Mouse (Mus musculus) central nervous system, embryonic 14 days (tissue): Measurements from ENCODE around the gene Snx1. TPM values are rescaled to one million over a fixed set of nuclear protein-coding genes. Genes with fewer than 3 reads are reported as not detected.

Source experiments
- polyA plus RNA-seq: library from polyadenylated mRNA; depleted of rRNA; stranded (reverse); fragments of >200 nt; gene quantifications from 2 replicates; pipeline ENCODE4 v1.2.3, GENCODE M21; 2012; rRNA removed

The Snx1 gene
- 98.4 and 113 TPM in 2 replicates for polyA plus RNA-seq

DNA sequence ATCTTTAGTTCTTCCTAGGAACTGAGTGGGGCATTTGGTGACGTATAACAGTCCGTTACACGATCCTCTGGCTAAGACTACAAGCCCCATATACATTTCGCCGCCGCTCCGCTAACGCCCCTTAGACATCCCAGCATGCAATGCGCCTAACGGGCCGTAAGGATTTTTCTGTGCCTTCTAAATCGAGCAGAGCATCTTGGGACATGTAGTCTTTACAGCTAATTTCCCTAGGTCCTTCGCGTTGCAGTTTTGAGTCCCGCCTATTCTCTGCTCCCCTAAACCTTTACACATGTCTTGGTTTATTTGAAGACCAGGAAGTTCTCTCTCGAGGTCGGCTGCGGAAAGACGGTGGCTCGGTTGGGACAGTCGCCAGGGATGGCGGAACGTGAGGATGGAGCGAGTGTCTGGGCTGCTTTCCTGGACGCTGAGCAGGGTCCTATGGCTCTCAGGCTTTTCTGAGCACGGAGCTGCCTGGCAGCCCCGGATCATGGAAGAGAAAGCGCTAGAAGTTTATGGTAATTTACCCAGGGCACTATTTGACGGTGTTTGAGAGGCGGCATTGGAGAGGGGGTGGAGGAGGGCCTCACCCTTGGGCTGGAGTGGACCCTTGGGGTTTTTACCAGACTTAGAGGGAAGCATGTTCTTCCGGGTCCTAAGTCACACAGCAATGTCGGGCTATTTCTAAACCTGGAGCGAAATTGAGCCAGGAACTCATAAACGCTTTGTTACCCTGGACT is at the start of gene Snx1, which contains the start of gene Ciao2a:
Gene Snx1, minus strand, starts transcription at position 132 of the 737 bp plus-strand sequence.
Gene Ciao2a, plus strand, starts transcription at position 156 of the 737 bp plus-strand sequence.

GRCm38 (mm10) chr9:66157958-66158830 is 31.8 kb upstream of the Snx1 start, which contains the start of gene Dapk2:
Gene Dapk2 (plus strand): TSS chr9:66158223.

DNA sequence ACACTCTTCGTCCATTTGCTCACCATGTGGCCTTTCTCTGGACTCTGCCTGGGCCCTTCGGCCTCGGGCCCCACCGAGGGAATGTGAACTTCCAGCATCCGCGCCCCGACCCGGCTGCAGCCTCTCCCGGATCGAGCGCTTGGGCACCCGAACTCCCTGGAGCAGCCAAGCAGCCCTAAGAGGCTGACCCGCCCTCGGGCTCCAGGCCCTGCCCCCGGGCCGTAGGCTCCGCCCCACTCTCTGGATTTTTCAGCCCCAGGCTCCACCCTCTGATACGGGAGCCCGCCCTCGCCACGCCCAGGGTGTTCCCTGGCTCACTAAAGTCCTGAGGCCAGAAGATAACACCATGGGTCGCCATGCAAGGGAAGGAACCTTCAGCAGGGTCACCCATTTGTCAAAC is 56.8 kb downstream of the Snx1 start, which contains the start of gene Snx22:
Gene Snx22, minus strand, starts transcription at position 137 of the 400 bp plus-strand sequence.

GRCm38 (mm10) chr9:66059583-66060307 is 66.6 kb downstream of the Snx1 start, which contains the start of gene Ppib:
Gene Ppib (plus strand): TSS chr9:66060222.

Other genes starting within 250 kb of the Snx1 start
- 42.7 and 46.3 TPM in 2 replicates for gene Pclaf, start 236.3 kb downstream of the Snx1 start, polyA plus RNA-seq
- 23.0 and 23.7 TPM in 2 replicates for gene Trip4, start 217.8 kb downstream of the Snx1 start, polyA plus RNA-seq
- gene Csnk1g1, start 217.7 kb downstream of the Snx1 start, polyA plus RNA-seq = 19.3 TPM in 2 replicates
- 396 and 451 TPM in 2 replicates for gene Ppib, start 66.4 kb downstream of the Snx1 start, polyA plus RNA-seq
- gene Snx22, start 56.9 kb downstream of the Snx1 start, polyA plus RNA-seq = 5.6 and 7.8 TPM in 2 replicates
- 32.9 and 33.3 TPM in 2 replicates for gene Ciao2a, start within 50 bp of the Snx1 start, polyA plus RNA-seq
- 1.0 and 1.5 TPM in 2 replicates for gene Dapk2, start 31.6 kb upstream of the Snx1 start, polyA plus RNA-seq
- gene Herc1, start 223.9 kb upstream of the Snx1 start, polyA plus RNA-seq = 53.6 and 59.8 TPM in 2 replicates